Mouse (Mus musculus): ENCODE measurements around the gene Vmn2r120. TPM values are rescaled to one million over a fixed set of nuclear protein-coding genes. Genes with fewer than 3 reads are reported as not detected.

Vmn2r120 gene
- polyA plus RNA-seq (2012; rRNA removed): not detected in 2 replicates

DNA sequence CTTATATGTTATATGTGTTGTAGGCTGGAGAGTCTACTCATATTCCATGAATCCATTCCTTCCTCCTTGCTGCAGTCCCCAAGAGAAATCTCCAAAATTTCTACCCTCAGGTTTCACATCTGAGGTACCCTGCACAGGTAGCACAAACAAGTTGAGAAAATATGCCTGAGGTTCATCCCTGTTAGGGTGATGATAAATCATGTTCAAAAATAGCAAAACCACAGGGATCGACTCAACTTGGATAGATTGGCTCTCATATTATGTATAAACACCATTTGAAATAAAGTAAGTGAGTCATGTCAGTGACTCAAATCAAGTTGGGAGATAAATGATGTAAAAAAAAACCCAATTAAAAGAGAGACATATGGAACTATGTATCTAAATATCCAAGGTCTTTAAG, at the start of gene Vmn2r120:
TSS of gene Vmn2r120 (minus strand) at position 101 of the 400 bp plus-strand sequence.

Other genes starting within 250 kb of the Vmn2r120 start
- gene Adgre1, start 186.8 kb downstream of the Vmn2r120 start, polyA plus RNA-seq (2012; rRNA removed): 9.1 and 14.4 TPM in 2 replicates
- not detected in 2 replicates for gene Gm21834, start 196.7 kb upstream of the Vmn2r120 start, polyA plus RNA-seq (2012; rRNA removed)
- gene Cntnap5c, start 224.1 kb upstream of the Vmn2r120 start, polyA plus RNA-seq (2012; rRNA removed): not detected in 2 replicates

Data from liver, embryonic 14 days (tissue).